Mouse (Mus musculus) kidney, adult 2 months (tissue): ENCODE data around the gene Agap3. TPM values are rescaled to one million over a fixed set of nuclear protein-coding genes. Genes with fewer than 3 reads are reported as not detected.

Source experiments
- DNase-seq: peaks from one replicate; pipeline ENCODE4 v3.0.0; 2021
- H3K27ac ChIP-seq: fragments of 200-500 bp; 2 replicates; pipeline ENCODE4 v1.5.1; 2012; ENCODE audit warnings: low read depth, low read length, control low read depth, inconsistent platforms; ENCODE audit not compliant: insufficient read depth
- H3K27me3 ChIP-seq: fragments of 200-500 bp; replicated peaks from 2 replicates; pipeline ENCODE4 v1.6.1; 2012; ENCODE audit warnings: mild to moderate bottlenecking, moderate library complexity, low read length, inconsistent platforms; ENCODE audit not compliant: control insufficient read depth, insufficient read depth
- H3K36me3 ChIP-seq: fragments of 200-500 bp; 2 replicates; pipeline ENCODE4 v1.6.1; 2012; ENCODE audit warnings: mild to moderate bottlenecking, moderate library complexity, low read length, inconsistent platforms; ENCODE audit not compliant: control insufficient read depth, insufficient read depth
- H3K4me1 ChIP-seq: fragments of 200-500 bp; 2 replicates; pipeline ENCODE4 v1.6.1; 2011; ENCODE audit warnings: low read length; ENCODE audit not compliant: control insufficient read depth, insufficient read depth
- H3K4me3 ChIP-seq: fragments of 200-500 bp; 2 replicates; pipeline ENCODE4 v1.5.1; 2011; ENCODE audit warnings: mild to moderate bottlenecking, low read depth, low read length, control low read depth; ENCODE audit not compliant: insufficient read depth
- CTCF ChIP-seq: fragments of 200-500 bp; conservative IDR thresholded peaks from 2 replicates; pipeline ENCODE4 v1.5.1; 2011; ENCODE audit warnings: low read depth, mild to moderate bottlenecking, control low read depth, low read length, moderate library complexity, mixed read lengths; ENCODE audit not compliant: insufficient read depth, insufficient read length
- POLR2A ChIP-seq: fragments of 200-500 bp; IDR thresholded peaks from one replicate; pipeline ENCODE4 v1.6.1; 2011; ENCODE audit warnings: low read depth, low read length, control low read depth
- WGBS: fragments of 180-500 bp; shearing (Covaris S2); methylation state at CpG from one replicate; pipeline ENCODE4 v1.1.7; 2018; 5-methylcytosine and 5-hydroxymethylcytosine counted together
- polyA plus RNA-seq: library from polyadenylated mRNA; depleted of rRNA; stranded (reverse); fragments of >200 nt; gene quantifications from 2 replicates; pipeline ENCODE4 v1.2.3, GENCODE M21; 2012

The Agap3 gene
- polyA plus RNA-seq, 1 experiment = 62.3 TPM

- no peak for DNase-seq
- Histone ChIP-seq H3K36me3 (no peaks in the 10 kb centered on the region), H3K4me1 (no peaks in the 10 kb centered on the region), H3K27ac (no peak overlapping the region), H3K4me3 (no peak overlapping the region), H3K27me3 (no peaks in the 10 kb centered on the region)
- TF ChIP-seq POLR2A (no peak), CTCF (peak; percentile 23; the same call in 1 of the 2 replicates)
- 54% methylated on average over 5 of the region's 5 CpGs for WGBS
These were observed 82.3 kb downstream of the Agap3 start for GRCm38 (mm10) chr5:24534292-24534691.

GRCm38 (mm10) chr5:24535731-24536130, 83.8 kb downstream of the Agap3 start:
- TF ChIP-seq CTCF = no peak
- no peak for TF ChIP-seq POLR2A
- 62% methylated on average over 3 of the region's 3 CpGs for WGBS
- no peaks in the 10 kb centered on the region for H3K36me3 ChIP-seq
- no peaks in the 10 kb centered on the region for H3K27me3 ChIP-seq
- no peaks in the 10 kb centered on the region for H3K4me1 ChIP-seq
- no peak overlapping the region for H3K4me3 ChIP-seq
- peak; percentile 17 for DNase-seq
- no peak overlapping the region for H3K27ac ChIP-seq

GRCm38 (mm10) chr5:24536511-24536910, 84.5 kb downstream of the Agap3 start:
- H3K27me3 ChIP-seq = no peaks in the 10 kb centered on the region
- no peaks in the 10 kb centered on the region for H3K36me3 ChIP-seq
- no peak overlapping the region for H3K4me3 ChIP-seq
- WGBS = 79% methylated on average over 5 of the region's 5 CpGs
- no peaks in the 10 kb centered on the region for H3K4me1 ChIP-seq
- H3K27ac ChIP-seq = no peak overlapping the region
- TF ChIP-seq CTCF = no peak
- no peak for TF ChIP-seq POLR2A
- no peak for DNase-seq

GRCm38 (mm10) chr5:24537618-24538017, 85.6 kb downstream of the Agap3 start:
- DNase-seq = no peak
- H3K4me1 ChIP-seq = no peaks in the 10 kb centered on the region
- H3K27ac ChIP-seq = no peak overlapping the region
- H3K36me3 ChIP-seq = no peaks in the 10 kb centered on the region
- no peak overlapping the region for H3K4me3 ChIP-seq
- H3K27me3 ChIP-seq = no peaks in the 10 kb centered on the region
- whole genome bisulfite sequencing = 57% methylated on average over 16 of the region's 16 CpGs
- TF ChIP-seq CTCF (no peak), POLR2A (no peak)

- Histone ChIP-seq H3K4me3 (no peak overlapping the region), H3K4me1 (no peaks in the 10 kb centered on the region), H3K27ac (no peak overlapping the region), H3K36me3 (no peaks in the 10 kb centered on the region), H3K27me3 (no peaks in the 10 kb centered on the region)
- DNase-seq = no peak
- TF ChIP-seq POLR2A (no peak), CTCF (no peak)
- 81% methylated on average over 22 of the region's 22 CpGs for WGBS
These were observed 87.8 kb downstream of the Agap3 start for GRCm38 (mm10) chr5:24539571-24540296.

GRCm38 (mm10) chr5:24540387-24541143, 88.6 kb downstream of the Agap3 start, which contains the start of gene Asb10:
Asb10 (minus strand) TSS chr5:24540978.
- Histone ChIP-seq H3K36me3 (no peaks in the 10 kb centered on the region), H3K4me1 (no peaks in the 10 kb centered on the region), H3K4me3 (no peak within 1 kb of the TSS), H3K27ac (no peak within 1 kb of the TSS), H3K27me3 (no peaks in the 10 kb centered on the region)
- 15% methylated on average over 14 of the region's 14 CpGs for WGBS
- TF ChIP-seq CTCF (no peak), POLR2A (no peak)
- DNase-seq = peak; percentile 62

- Histone ChIP-seq H3K27me3 (no peaks in the 10 kb centered on the region), H3K36me3 (no peaks in the 10 kb centered on the region), H3K27ac (no peak overlapping the region), H3K4me1 (no peaks in the 10 kb centered on the region), H3K4me3 (no peak overlapping the region)
- WGBS = 19% methylated on average over 6 of the region's 6 CpGs
- TF ChIP-seq POLR2A (no peak), CTCF (no peak)
- no peak for DNase-seq
These were observed 89.2 kb downstream of the Agap3 start for GRCm38 (mm10) chr5:24541144-24541569.
